ENCODE assay signal across 30 mouse cellular contexts in the genomic region with DNA sequence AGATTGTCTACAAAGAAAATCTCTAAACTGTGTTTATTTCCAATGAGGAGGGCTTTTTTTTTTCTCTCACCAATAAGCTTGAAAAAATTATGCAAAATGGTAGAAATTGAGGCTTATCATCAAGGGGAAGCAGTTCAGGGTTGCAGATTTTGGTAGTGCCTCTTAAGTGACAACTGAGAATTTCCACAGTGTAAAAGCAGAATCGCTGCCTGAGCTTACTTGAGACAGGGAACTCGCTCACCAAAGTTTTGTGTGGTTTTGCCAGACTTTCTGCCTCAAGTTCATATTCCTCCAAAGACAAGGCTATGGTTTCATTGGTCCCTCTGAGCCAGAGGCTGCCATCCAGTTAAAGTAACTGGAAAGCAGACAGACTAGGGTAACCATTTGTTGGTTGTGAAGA.
DNase-seq lines count a peak whose midpoint lies in the region; ATAC-seq and TF ChIP-seq lines count a peak whose summit lies in the region.
"Had no signal": no experiment of that assay in that cellular context is flagged by ENCODE, and none has a peak within 500 bp of the region (broad histone marks: within the 10 kb centered on the region; RNA-seq: fewer than 3 reads in every experiment).

No protein-coding gene starts in this region.

- TF ChIP-seq CTCF in midbrain, postnatal 0 days (IDR thresholded peaks at IDR 0.05), result no peak
- no peak for TF ChIP-seq CTCF in ES-Bruce4 (IDR thresholded peaks at IDR 0.05; ENCODE audit: low read depth, low read length)

- no peak for TF ChIP-seq EP300 in ES-Bruce4 (IDR thresholded peaks at IDR 0.05; ENCODE audit: insufficient read depth, low read depth, low read length)

- H3K36me3 ChIP-seq in hindbrain, embryonic 10.5 days, result no peaks in the 10 kb centered on the region
- H3K36me3 ChIP-seq in hindbrain, embryonic 16.5 days (ENCODE audit: control insufficient read depth, insufficient read depth, low read length), result no peaks in the 10 kb centered on the region
- H3K36me3 ChIP-seq in midbrain, embryonic 12.5 days, result no peaks in the 10 kb centered on the region
- no peaks in the 10 kb centered on the region for H3K36me3 ChIP-seq in midbrain, postnatal 0 days (ENCODE audit: insufficient read depth, low read length)
- H3K36me3 ChIP-seq in ES-Bruce4 (ENCODE audit: control insufficient read depth, insufficient read depth, low read length, poor library complexity, severe bottlenecking), result no peaks in the 10 kb centered on the region
- H3K36me3 ChIP-seq in hindbrain, embryonic 15.5 days, result no peaks in the 10 kb centered on the region
- H3K36me3 ChIP-seq: embryonic facial prominence, embryonic 10.5 days; embryonic facial prominence, embryonic 15.5 days; forebrain, embryonic 12.5 days; intestine, embryonic 15.5 days; liver, embryonic 12.5 days; stomach, embryonic 15.5 days had no signal

- H3K4me2 ChIP-seq in hindbrain, embryonic 16.5 days (ENCODE audit: low read length), result no peak overlapping the region
- no peak overlapping the region for H3K4me2 ChIP-seq in midbrain, embryonic 12.5 days (replicated peaks)
- no peak overlapping the region for H3K4me2 ChIP-seq in midbrain, postnatal 0 days (ENCODE audit: low read depth, low read length, poor library complexity, severe bottlenecking)
- no peak overlapping the region for H3K4me2 ChIP-seq in hindbrain, embryonic 15.5 days
- H3K4me2 ChIP-seq: embryonic facial prominence, embryonic 15.5 days; forebrain, embryonic 12.5 days; intestine, embryonic 15.5 days; liver, embryonic 12.5 days; stomach, embryonic 15.5 days had no signal

- no peak for ATAC-seq in hindbrain, embryonic 16.5 days
- ATAC-seq in midbrain, embryonic 12.5 days (ENCODE audit: low FRiP score, low read depth), result no peak
- no peak for ATAC-seq in midbrain, postnatal 0 days (ENCODE audit: low FRiP score)
- ATAC-seq in hindbrain, embryonic 15.5 days (ENCODE audit: low FRiP score, low read depth), result no peak
- ATAC-seq: activated CD4-positive, CD25-positive, alpha-beta regulatory T cell, adult 4 months; CD4-positive, CD25-positive, alpha-beta regulatory T cell, adult 4 months; forebrain, postnatal 0 days; intestine, embryonic 15.5 days; liver, postnatal 0 days; lung, postnatal 0 days had no signal

- no peaks in the 10 kb centered on the region for H3K27me3 ChIP-seq in hindbrain, embryonic 10.5 days (ENCODE audit: insufficient read depth, poor library complexity, severe bottlenecking)
- no peaks in the 10 kb centered on the region for H3K27me3 ChIP-seq in hindbrain, embryonic 16.5 days (replicated peaks; ENCODE audit: control insufficient read depth, insufficient read depth, low read length)
- no peaks in the 10 kb centered on the region for H3K27me3 ChIP-seq in midbrain, embryonic 12.5 days
- H3K27me3 ChIP-seq in midbrain, postnatal 0 days (ENCODE audit: insufficient read depth, low read length), result no peaks in the 10 kb centered on the region
- H3K27me3 ChIP-seq in ES-Bruce4 (ENCODE audit: control insufficient read depth, insufficient read depth, low read length, poor library complexity, severe bottlenecking), result no peaks in the 10 kb centered on the region
- H3K27me3 ChIP-seq in hindbrain, embryonic 15.5 days, result no peaks in the 10 kb centered on the region
- H3K27me3 ChIP-seq: embryonic facial prominence, embryonic 15.5 days; intestine, embryonic 15.5 days; stomach, embryonic 15.5 days had no signal

- no peak overlapping the region for H3K4me3 ChIP-seq in hindbrain, embryonic 10.5 days
- no peak overlapping the region for H3K4me3 ChIP-seq in hindbrain, embryonic 16.5 days (ENCODE audit: low read length)
- H3K4me3 ChIP-seq in midbrain, embryonic 12.5 days, result no peak overlapping the region
- H3K4me3 ChIP-seq in midbrain, postnatal 0 days (ENCODE audit: low read depth, low read length), result no peak overlapping the region
- no peak overlapping the region for H3K4me3 ChIP-seq in ES-Bruce4 (ENCODE audit: low read depth, low read length)
- no peak overlapping the region for H3K4me3 ChIP-seq in hindbrain, embryonic 15.5 days
- H3K4me3 ChIP-seq: embryonic facial prominence, embryonic 10.5 days; embryonic facial prominence, embryonic 15.5 days; forebrain, embryonic 12.5 days; intestine, embryonic 15.5 days; layer of hippocampus, adult 2 months; left cerebral cortex, adult 2 months; liver, embryonic 12.5 days; megakaryocyte, embryonic 14.5 days; stomach, embryonic 15.5 days had no signal

- no peak for DNase-seq in hindbrain, embryonic 10.5 days (ENCODE audit: low spot score)
- no peak for DNase-seq in midbrain, postnatal 0 days (ENCODE audit: low spot score)
- no peak for DNase-seq in urinary bladder, adult 18-20 months (ENCODE audit: low spot score in 2 of 2)
- DNase-seq: adrenal gland, adult 2 months; adrenal gland, postnatal 36 days; cerebellum, adult 2 months; cerebellum, postnatal 14 days; forebrain, postnatal 0 days; kidney, adult 2 months; kidney, postnatal 36 days; liver, postnatal 0 days; lung, postnatal 4 days; right cerebral cortex, postnatal 4 days; thymus, postnatal 25 days had no signal

- no peak for TF ChIP-seq POLR2A in ES-Bruce4 (IDR thresholded peaks at IDR 0.05; ENCODE audit: insufficient read depth, low read length)

- H3K9me3 ChIP-seq in hindbrain, embryonic 10.5 days, result no peaks in the 10 kb centered on the region
- no peaks in the 10 kb centered on the region for H3K9me3 ChIP-seq in hindbrain, embryonic 16.5 days (ENCODE audit: control insufficient read depth, low read length)
- H3K9me3 ChIP-seq in midbrain, embryonic 12.5 days, result no peaks in the 10 kb centered on the region
- no peaks in the 10 kb centered on the region for H3K9me3 ChIP-seq in midbrain, postnatal 0 days (ENCODE audit: low read length)
- 0 out of 2 replicates have a peak, but pooled peaks cover 5% of the 10 kb centered on the region for H3K9me3 ChIP-seq in ES-Bruce4 (replicated peaks; ENCODE audit: control insufficient read depth, insufficient read depth, low read length, poor library complexity, severe bottlenecking)
- H3K9me3 ChIP-seq in hindbrain, embryonic 15.5 days, result no peaks in the 10 kb centered on the region
- H3K9me3 ChIP-seq: embryonic facial prominence, embryonic 10.5 days; embryonic facial prominence, embryonic 15.5 days; forebrain, embryonic 12.5 days; intestine, embryonic 15.5 days; liver, embryonic 12.5 days; megakaryocyte, embryonic 14.5 days; stomach, embryonic 15.5 days had no signal

- H3K9ac ChIP-seq in hindbrain, embryonic 16.5 days (ENCODE audit: low read depth, low read length), result no peak overlapping the region
- no peak overlapping the region for H3K9ac ChIP-seq in midbrain, embryonic 12.5 days (replicated peaks)
- H3K9ac ChIP-seq in midbrain, postnatal 0 days (replicated peaks; ENCODE audit: low read length, poor library complexity, severe bottlenecking), result no peak overlapping the region
- no peak overlapping the region for H3K9ac ChIP-seq in ES-Bruce4 (ENCODE audit: low read depth, poor library complexity, severe bottlenecking)
- no peak overlapping the region for H3K9ac ChIP-seq in hindbrain, embryonic 15.5 days
- H3K9ac ChIP-seq: embryonic facial prominence, embryonic 15.5 days; forebrain, embryonic 12.5 days; forebrain, postnatal 0 days; intestine, embryonic 15.5 days; liver, embryonic 12.5 days; liver, postnatal 0 days; stomach, embryonic 15.5 days had no signal

- H3K4me1 ChIP-seq in hindbrain, embryonic 10.5 days (replicated peaks), result peaks cover 57% of the 10 kb centered on the region
- H3K4me1 ChIP-seq in hindbrain, embryonic 16.5 days (ENCODE audit: control insufficient read depth, insufficient read depth, low read depth, low read length), result peaks cover 8% of the 10 kb centered on the region
- peaks cover 20% of the 10 kb centered on the region for H3K4me1 ChIP-seq in midbrain, embryonic 12.5 days
- H3K4me1 ChIP-seq in midbrain, postnatal 0 days (ENCODE audit: insufficient read depth, low read length), result no peaks in the 10 kb centered on the region
- H3K4me1 ChIP-seq in ES-Bruce4 (ENCODE audit: control insufficient read depth, insufficient read depth, low read length), result no peaks in the 10 kb centered on the region
- H3K4me1 ChIP-seq in hindbrain, embryonic 15.5 days (replicated peaks), result peaks cover 25% of the 10 kb centered on the region
- H3K4me1 ChIP-seq: intestine, embryonic 15.5 days; liver, embryonic 12.5 days; stomach, embryonic 15.5 days had no signal

- 87% methylated on average over 2 of the region's 2 CpGs for WGBS in hindbrain, embryonic 10.5 days
- WGBS in hindbrain, embryonic 16.5 days, result 88% methylated on average over 2 of the region's 2 CpGs
- WGBS in midbrain, embryonic 12.5 days, result 93% methylated on average over 2 of the region's 2 CpGs
- WGBS in midbrain, postnatal 0 days, result 87% methylated on average over 2 of the region's 2 CpGs
- 85% methylated on average over 2 of the region's 2 CpGs for WGBS in hindbrain, embryonic 15.5 days

- peak overlapping the region; percentile 77 for H3K27ac ChIP-seq in hindbrain, embryonic 10.5 days
- no peak overlapping the region for H3K27ac ChIP-seq in hindbrain, embryonic 16.5 days (ENCODE audit: low read depth, low read length)
- 0 out of 2 replicates have a peak overlapping the region, but pooled peaks have one; percentile 68 for H3K27ac ChIP-seq in midbrain, embryonic 12.5 days (replicated peaks)
- no peak overlapping the region for H3K27ac ChIP-seq in midbrain, postnatal 0 days (ENCODE audit: low read depth, low read length)
- peak overlapping the region; percentile 45; the same call in 1 of the 2 replicates for H3K27ac ChIP-seq in ES-Bruce4 (ENCODE audit: insufficient read depth, low read length)
- 0 out of 2 replicates have a peak overlapping the region, but pooled peaks have one; percentile 15 for H3K27ac ChIP-seq in hindbrain, embryonic 15.5 days (replicated peaks)
- H3K27ac ChIP-seq: embryonic facial prominence, embryonic 10.5 days; embryonic facial prominence, embryonic 15.5 days; forebrain, embryonic 12.5 days; intestine, embryonic 15.5 days; layer of hippocampus, adult 2 months; left cerebral cortex, adult 2 months; liver, embryonic 12.5 days; stomach, embryonic 15.5 days had no signal

Comparison
In these comparisons a context has a peak if more than half of its experiments do, and no peak if none do; other contexts are left out.
1. H3K27ac ChIP-seq: peak in hindbrain, embryonic 10.5 days (single experiment), midbrain, embryonic 12.5 days (single experiment), ES-Bruce4 (single experiment) and hindbrain, embryonic 15.5 days (single experiment); none in hindbrain, embryonic 16.5 days (single experiment) and midbrain, postnatal 0 days (single experiment).